Mouse (Mus musculus) layer of hippocampus, adult 9-10 months (tissue): ENCODE results near the gene Bcas2.

ENCODE experiments used
- DNase-seq: peaks from one replicate; pipeline ENCODE4 v3.0.0; 2022; ENCODE audit warnings: low spot score

Gene Bcas2

GRCm38 (mm10) chr3:103223752-103224151 lies 52.3 kb downstream of the Bcas2 start:
- DNase-seq = no peak

GRCm38 (mm10) chr3:103224231-103224765 lies 52.8 kb downstream of the Bcas2 start:
- no peak for DNase-seq

GRCm38 (mm10) chr3:103227729-103228128 lies 56.3 kb downstream of the Bcas2 start:
- DNase-seq = no peak
